Mouse (Mus musculus) forebrain, embryonic 12.5 days (tissue): ENCODE results near the gene Trpm5. TPM values are rescaled to one million over a fixed set of nuclear protein-coding genes. Genes with fewer than 3 reads are reported as not detected.

Experiments
- ATAC-seq: fragments of 200-750 bp; cut with Nextera tagmentation; 2 replicates; pipeline ENCODE4 v1.8.0; 2017; ENCODE audit warnings: moderate TSS enrichment; ENCODE audit not compliant: low FRiP score
- H3K27ac ChIP-seq: fragments of 300-500 bp; sonication (generic); 2 replicates; pipeline ENCODE4 v1.5.1; 2016; ENCODE audit warnings: mild to moderate bottlenecking
- H3K27me3 ChIP-seq: fragments of 300-500 bp; sonication (generic); 2 replicates; pipeline ENCODE4 v1.6.1; 2016; ENCODE audit warnings: mild to moderate bottlenecking
- H3K36me3 ChIP-seq: fragments of 300-500 bp; sonication (generic); replicated peaks from 2 replicates; pipeline ENCODE4 v1.6.1; 2016; ENCODE audit warnings: mild to moderate bottlenecking
- H3K4me1 ChIP-seq: fragments of 300-500 bp; sonication (generic); 2 replicates; pipeline ENCODE4 v1.6.1; 2016
- H3K4me2 ChIP-seq: fragments of 300-500 bp; sonication (generic); 2 replicates; pipeline ENCODE4 v1.6.1; 2016; ENCODE audit warnings: mild to moderate bottlenecking, moderate library complexity
- H3K4me3 ChIP-seq: fragments of 300-500 bp; sonication (generic); replicated peaks from 2 replicates; pipeline ENCODE4 v1.5.1; 2016; ENCODE audit warnings: mild to moderate bottlenecking
- H3K9ac ChIP-seq: fragments of 300-500 bp; sonication (generic); 2 replicates; pipeline ENCODE4 v1.6.1; 2016; ENCODE audit warnings: mild to moderate bottlenecking
- H3K9me3 ChIP-seq: fragments of 300-500 bp; sonication (generic); 2 replicates; pipeline ENCODE4 v1.6.1; 2016
- WGBS: fragments of 180-500 bp; shearing (Covaris S2); methylation state at CpG from one replicate; pipeline ENCODE4 v1.1.7; 2016; 5-methylcytosine and 5-hydroxymethylcytosine counted together
- polyA plus RNA-seq: library from polyadenylated mRNA; unstranded; fragments of >200 nt; fragmentation: Nextera tagmentation; extraction: Ambion mirVana; gene quantifications from 2 replicates; pipeline ENCODE4 v1.2.1, GENCODE M21; 2016

The Trpm5 gene
- polyA plus RNA-seq, 1 experiment from 2014 or later = 1.1 TPM

DNA sequence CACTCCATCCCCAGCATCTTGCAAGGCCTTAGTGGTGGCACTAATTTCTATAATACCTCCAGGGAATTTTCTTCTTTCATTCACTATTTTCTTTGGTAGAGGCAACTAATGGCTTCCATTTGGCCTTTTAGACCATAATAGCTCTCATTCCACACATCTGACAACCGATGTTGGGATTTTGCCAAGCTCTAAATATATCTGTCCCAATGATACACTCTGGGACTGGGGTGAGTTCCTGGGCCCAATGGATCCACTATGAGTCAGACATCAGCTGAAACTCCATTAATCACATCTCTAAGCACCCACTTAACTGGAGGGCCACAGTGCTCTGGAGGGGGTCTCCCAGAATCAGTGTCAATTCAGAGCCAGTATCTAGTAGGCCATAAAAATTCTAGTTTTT is 62.6 kb downstream of the Trpm5 start:
- no peaks in the 10 kb centered on the region for H3K9me3 ChIP-seq
- no peak overlapping the region for H3K27ac ChIP-seq
- no peak overlapping the region for H3K9ac ChIP-seq
- no peaks in the 10 kb centered on the region for H3K4me1 ChIP-seq
- ATAC-seq = no peak
- H3K27me3 ChIP-seq = no peaks in the 10 kb centered on the region
- 85% methylated on average over 1 of the region's 1 CpGs for WGBS
- no peak overlapping the region for H3K4me2 ChIP-seq
- peaks cover 5% of the 10 kb centered on the region; the same call in 1 of the 2 replicates for H3K36me3 ChIP-seq
- H3K4me3 ChIP-seq = no peak overlapping the region

DNA sequence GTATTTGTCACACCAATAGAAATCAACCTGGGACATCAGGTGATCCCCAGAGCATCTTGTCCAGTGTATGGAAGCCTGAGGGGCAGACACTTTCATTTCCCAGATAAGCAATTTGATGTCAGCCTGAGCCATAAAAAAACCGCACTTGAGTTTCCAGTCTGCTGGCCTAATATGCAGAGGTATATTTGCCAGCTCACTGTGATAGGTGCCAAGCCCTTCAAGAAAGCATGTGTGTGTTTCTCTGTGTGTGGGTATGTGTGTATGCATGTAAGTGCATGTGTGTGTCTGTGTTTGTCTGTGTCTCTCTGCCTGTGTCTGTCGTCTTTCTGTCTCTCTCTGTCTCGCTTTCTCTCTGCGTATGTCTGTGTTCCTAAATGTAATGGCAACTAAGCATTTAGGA is 67.2 kb downstream of the Trpm5 start:
- ATAC-seq = no peak
- no peak overlapping the region for H3K4me3 ChIP-seq
- WGBS = 98% methylated on average over 4 of the region's 4 CpGs
- H3K4me2 ChIP-seq = no peak overlapping the region
- H3K36me3 ChIP-seq = 0 out of 2 replicates have a peak, but pooled peaks cover 9% of the 10 kb centered on the region
- no peaks in the 10 kb centered on the region for H3K9me3 ChIP-seq
- H3K27ac ChIP-seq = no peak overlapping the region
- no peaks in the 10 kb centered on the region for H3K4me1 ChIP-seq
- H3K27me3 ChIP-seq = no peaks in the 10 kb centered on the region
- H3K9ac ChIP-seq = no peak overlapping the region

DNA sequence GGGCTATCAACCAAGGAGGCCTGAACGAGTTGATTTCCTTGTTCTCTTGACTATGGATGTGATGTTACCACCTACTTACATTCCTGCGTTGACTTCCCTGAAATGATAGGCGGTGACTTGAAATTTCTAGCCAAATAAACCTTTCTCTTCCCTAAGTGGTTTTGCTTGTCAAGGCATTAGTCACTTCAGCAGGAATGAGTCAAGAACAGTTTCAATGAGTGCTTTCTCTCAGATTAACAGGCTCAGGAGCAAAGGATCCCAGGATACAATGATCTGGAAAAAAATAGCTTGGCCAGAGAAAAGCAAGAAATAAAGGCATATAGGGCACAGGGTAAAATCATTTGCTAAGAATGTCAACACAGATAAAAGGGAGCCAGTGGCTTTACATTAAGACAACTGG is 68.9 kb downstream of the Trpm5 start:
- H3K9ac ChIP-seq = no peak overlapping the region
- no peaks in the 10 kb centered on the region for H3K9me3 ChIP-seq
- no peak for ATAC-seq
- no peak overlapping the region for H3K4me2 ChIP-seq
- WGBS = 94% methylated on average over 3 of the region's 3 CpGs
- no peak overlapping the region for H3K4me3 ChIP-seq
- no peak overlapping the region for H3K27ac ChIP-seq
- no peaks in the 10 kb centered on the region for H3K4me1 ChIP-seq
- 0 out of 2 replicates have a peak, but pooled peaks cover 4% of the 10 kb centered on the region for H3K36me3 ChIP-seq
- no peaks in the 10 kb centered on the region for H3K27me3 ChIP-seq

DNA sequence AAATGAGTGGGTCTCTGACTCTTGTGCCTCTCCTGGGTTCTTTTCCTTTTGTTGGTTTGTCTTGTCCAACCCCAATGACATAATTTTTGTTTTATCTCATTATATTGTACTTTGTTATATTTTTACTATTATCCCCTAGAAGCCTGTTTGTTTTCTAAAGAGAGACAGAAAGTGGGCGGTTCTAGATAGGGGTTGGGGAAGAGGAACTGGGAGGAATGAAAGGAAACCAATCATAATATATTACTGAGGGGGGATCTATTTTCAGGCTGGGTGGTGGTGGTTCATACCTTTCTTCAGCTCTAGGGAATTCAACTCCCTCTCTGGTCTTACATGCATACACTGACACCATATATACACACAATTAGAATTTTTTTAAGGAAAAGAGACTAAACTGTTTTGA is 70.1 kb downstream of the Trpm5 start:
- Histone ChIP-seq H3K4me3 (no peak overlapping the region), H3K4me2 (no peak overlapping the region), H3K9me3 (no peaks in the 10 kb centered on the region), H3K4me1 (no peaks in the 10 kb centered on the region), H3K27me3 (no peaks in the 10 kb centered on the region), H3K27ac (no peak overlapping the region), H3K9ac (no peak overlapping the region), H3K36me3 (0 out of 2 replicates have a peak, but pooled peaks cover 4% of the 10 kb centered on the region)
- 96% methylated on average over 1 of the region's 1 CpGs for WGBS
- ATAC-seq = no peak

GRCm38 (mm10) chr7:143023499-143023898 is 70.9 kb downstream of the Trpm5 start:
- Histone ChIP-seq H3K36me3 (0 out of 2 replicates have a peak, but pooled peaks cover 4% of the 10 kb centered on the region), H3K27ac (no peak overlapping the region), H3K9ac (no peak overlapping the region), H3K9me3 (no peaks in the 10 kb centered on the region), H3K4me1 (no peaks in the 10 kb centered on the region), H3K4me3 (no peak overlapping the region), H3K4me2 (no peak overlapping the region), H3K27me3 (no peaks in the 10 kb centered on the region)
- WGBS = 92% methylated on average over 2 of the region's 2 CpGs
- no peak for ATAC-seq

- Histone ChIP-seq H3K27me3 (no peaks in the 10 kb centered on the region), H3K9me3 (no peaks in the 10 kb centered on the region)
- 68% methylated on average over 5 of the region's 5 CpGs for WGBS
Observed at GRCm38 (mm10) chr7:143021356-143022164, 72.9 kb downstream of the Trpm5 start.

DNA sequence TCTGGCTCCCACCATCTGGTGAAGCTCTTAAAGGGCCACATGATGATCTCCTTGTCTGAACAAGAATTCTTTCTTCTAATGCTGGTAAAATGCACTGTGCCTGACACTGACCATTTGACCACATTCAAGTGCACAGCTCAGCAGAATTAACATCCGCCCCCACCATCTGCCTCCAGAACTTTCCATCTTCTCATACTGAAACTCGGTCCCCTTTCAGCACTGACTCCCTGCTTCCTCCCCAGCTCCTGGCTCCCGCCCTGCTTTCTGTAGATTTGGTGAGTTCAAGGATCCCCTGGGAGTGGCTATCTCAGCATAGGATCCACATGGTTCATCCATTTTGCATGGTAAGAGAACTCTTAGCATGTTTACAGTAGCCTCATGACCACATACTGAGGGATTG is 73.7 kb downstream of the Trpm5 start:
- ATAC-seq = no peak
- WGBS = 87% methylated on average over 3 of the region's 3 CpGs
- no peak overlapping the region for H3K27ac ChIP-seq
- H3K4me3 ChIP-seq = no peak overlapping the region
- H3K27me3 ChIP-seq = no peaks in the 10 kb centered on the region
- 0 out of 2 replicates have a peak, but pooled peaks cover 4% of the 10 kb centered on the region for H3K36me3 ChIP-seq
- H3K4me2 ChIP-seq = no peak overlapping the region
- no peak overlapping the region for H3K9ac ChIP-seq
- no peaks in the 10 kb centered on the region for H3K9me3 ChIP-seq
- H3K4me1 ChIP-seq = peaks cover 7% of the 10 kb centered on the region

More at GRCm38 (mm10) chr7:143021356-143022164, 72.9 kb downstream of the Trpm5 start:
- Histone ChIP-seq H3K36me3 (0 out of 2 replicates have a peak, but pooled peaks cover 4% of the 10 kb centered on the region), H3K4me3 (no peak overlapping the region), H3K4me2 (no peak overlapping the region), H3K27ac (no peak overlapping the region), H3K9ac (no peak overlapping the region), H3K4me1 (no peaks in the 10 kb centered on the region)
- no peak for ATAC-seq

GRCm38 (mm10) chr7:143020040-143020439 is 74.4 kb downstream of the Trpm5 start:
- Histone ChIP-seq H3K9me3 (no peaks in the 10 kb centered on the region), H3K36me3 (0 out of 2 replicates have a peak, but pooled peaks cover 2% of the 10 kb centered on the region), H3K27me3 (no peaks in the 10 kb centered on the region), H3K4me2 (no peak overlapping the region), H3K4me3 (no peak overlapping the region), H3K4me1 (peaks cover 8% of the 10 kb centered on the region), H3K27ac (no peak overlapping the region), H3K9ac (no peak overlapping the region)
- no peak for ATAC-seq

Other genes starting within 250 kb of the Trpm5 start
- 13.9 and 17.8 TPM in 2 replicates for gene Th, start 163.5 kb downstream of the Trpm5 start, polyA plus RNA-seq
- gene Ascl2, start 125.4 kb downstream of the Trpm5 start, polyA plus RNA-seq = 0.17 and 0.40 TPM in 2 replicates
- gene Tspan32, start 89.6 kb downstream of the Trpm5 start, polyA plus RNA-seq = 1.3 and 1.5 TPM in 2 replicates
- gene Cd81, start 41.9 kb downstream of the Trpm5 start, polyA plus RNA-seq = 199 and 205 TPM in 2 replicates
- gene Tssc4, start 25.4 kb downstream of the Trpm5 start, polyA plus RNA-seq = 106 and 108 TPM in 2 replicates
- gene Kcnq1, start 11.7 kb upstream of the Trpm5 start, polyA plus RNA-seq = 0.87 and 0.94 TPM in 2 replicates